Mouse (Mus musculus) liver, postnatal 0 days (tissue): ENCODE results near the gene Ang2. TPM values are rescaled to one million over a fixed set of nuclear protein-coding genes. Genes with fewer than 3 reads are reported as not detected.
"Not testable (repeated sequence)": the region's sequence is repeated elsewhere in the genome, so short reads cannot be mapped to it uniquely, and the experiment has no call there.

Source experiments
- ATAC-seq: fragments of 200-750 bp; cut with Nextera tagmentation; 2 replicates; pipeline ENCODE4 v1.8.0; 2017; ENCODE audit warnings: mild to moderate bottlenecking, moderate library complexity
- DNase-seq: peaks from one replicate; pipeline ENCODE4 v3.0.0-alpha.2; 2016
- H3K27ac ChIP-seq: fragments of 300-500 bp; sonication (generic); 2 replicates; pipeline ENCODE4 v1.5.1; 2014; ENCODE audit warnings: antibody characterized with exemption, moderate library complexity, mild to moderate bottlenecking, low read depth
- H3K27me3 ChIP-seq: fragments of 300-500 bp; sonication (generic); 2 replicates; pipeline ENCODE4 v1.6.1; 2014; ENCODE audit warnings: low read length, control low read depth, mixed read lengths; ENCODE audit not compliant: insufficient read depth
- H3K36me3 ChIP-seq: fragments of 300-500 bp; sonication (generic); replicated peaks from 2 replicates; pipeline ENCODE4 v1.6.1; 2014; ENCODE audit warnings: mild to moderate bottlenecking, control low read depth, low read length, moderate library complexity, mixed read lengths; ENCODE audit not compliant: insufficient read depth
- H3K4me1 ChIP-seq: fragments of 300-500 bp; sonication (generic); 2 replicates; pipeline ENCODE4 v1.6.1; 2014; ENCODE audit warnings: antibody characterized with exemption, mild to moderate bottlenecking, control low read depth; ENCODE audit not compliant: insufficient read depth
- H3K4me2 ChIP-seq: fragments of 300-500 bp; sonication (generic); 2 replicates; pipeline ENCODE4 v1.6.1; 2014; ENCODE audit warnings: low read depth, mild to moderate bottlenecking, low read length, moderate library complexity, mixed read lengths
- H3K4me3 ChIP-seq: fragments of 300-500 bp; sonication (generic); 2 replicates; pipeline ENCODE4 v1.5.1; 2014; ENCODE audit warnings: low read depth, low read length
- H3K9ac ChIP-seq: fragments of 300-500 bp; sonication (generic); replicated peaks from 2 replicates; pipeline ENCODE4 v1.6.1; 2014; ENCODE audit warnings: mild to moderate bottlenecking, moderate library complexity
- H3K9me3 ChIP-seq: fragments of 300-500 bp; sonication (generic); 2 replicates; pipeline ENCODE4 v1.6.1; 2016; ENCODE audit warnings: mild to moderate bottlenecking, control low read depth, low read length, mixed read lengths
- CTCF ChIP-seq: sonication (generic); IDR thresholded peaks from 2 replicates; pipeline ENCODE4 v1.5.1; 2016; ENCODE audit warnings: antibody characterized with exemption, low read depth
- EP300 ChIP-seq: IDR thresholded peaks from 2 replicates; pipeline ENCODE4 v1.6.1; 2016; ENCODE audit warnings: antibody characterized with exemption, low read depth, mild to moderate bottlenecking
- WGBS: fragments of 180-500 bp; shearing (Covaris S2); extraction: QIAGEN DNeasy Blood & Tissue Kit; methylation state at CpG from one replicate; pipeline ENCODE4 v1.1.7; 2014; ENCODE audit not compliant: insufficient replicate concordance; 5-methylcytosine and 5-hydroxymethylcytosine counted together
- polyA plus RNA-seq: library from polyadenylated mRNA; unstranded; fragments of >200 nt; fragmentation: Nextera tagmentation; extraction: Ambion mirVana; gene quantifications from 2 replicates; pipeline ENCODE4 v1.2.1, GENCODE M21; 2015

Ang2 gene
- polyA plus RNA-seq, 1 experiment from 2014 or later, result not detected

DNA sequence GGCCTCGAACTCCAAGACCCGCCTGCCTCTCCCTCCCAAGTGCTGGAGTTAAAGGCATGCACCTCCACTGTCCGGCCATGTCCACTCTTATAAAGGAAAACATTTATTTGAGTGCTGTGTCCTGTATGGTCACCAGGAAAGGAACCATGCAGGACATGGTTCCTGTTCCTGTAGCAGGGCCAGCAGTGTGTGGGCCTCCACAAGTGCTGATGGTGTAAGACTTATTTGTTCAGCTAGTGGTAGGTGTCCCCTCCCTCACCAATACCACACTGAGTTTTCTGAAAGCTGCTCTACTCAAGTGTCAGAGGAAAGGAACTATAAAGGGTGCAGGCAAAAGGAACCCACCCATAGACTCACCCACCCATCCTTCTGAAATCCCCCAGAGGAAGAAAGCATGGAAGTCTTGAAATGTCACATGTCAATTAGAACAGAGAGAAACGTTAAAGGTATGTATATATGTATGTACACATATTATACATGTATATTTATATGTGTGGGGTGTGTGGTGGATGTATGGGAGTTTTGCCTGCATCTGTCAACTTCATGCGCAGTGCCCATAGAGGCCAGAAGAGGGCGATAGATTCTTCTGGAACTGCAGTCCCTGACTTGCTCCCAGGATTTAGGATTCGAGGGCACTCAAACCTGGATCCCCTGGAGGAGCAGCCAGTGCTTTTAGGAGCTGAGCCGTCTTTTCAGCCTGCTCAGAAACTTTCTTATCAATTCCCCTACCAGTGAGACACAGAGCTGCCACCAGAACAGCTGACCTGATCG lies 26.7 kb downstream of the Ang2 start:
- TF ChIP-seq CTCF, result peak; percentile 77
- not testable (repeated sequence) for H3K4me1 ChIP-seq, H3K4me3 ChIP-seq, H3K4me2 ChIP-seq, H3K27ac ChIP-seq, ATAC-seq, H3K36me3 ChIP-seq, H3K9me3 ChIP-seq, H3K27me3 ChIP-seq, H3K9ac ChIP-seq
- peak; percentile 70 for DNase-seq
- WGBS, result 33% methylated on average over 9 of the region's 9 CpGs

DNA sequence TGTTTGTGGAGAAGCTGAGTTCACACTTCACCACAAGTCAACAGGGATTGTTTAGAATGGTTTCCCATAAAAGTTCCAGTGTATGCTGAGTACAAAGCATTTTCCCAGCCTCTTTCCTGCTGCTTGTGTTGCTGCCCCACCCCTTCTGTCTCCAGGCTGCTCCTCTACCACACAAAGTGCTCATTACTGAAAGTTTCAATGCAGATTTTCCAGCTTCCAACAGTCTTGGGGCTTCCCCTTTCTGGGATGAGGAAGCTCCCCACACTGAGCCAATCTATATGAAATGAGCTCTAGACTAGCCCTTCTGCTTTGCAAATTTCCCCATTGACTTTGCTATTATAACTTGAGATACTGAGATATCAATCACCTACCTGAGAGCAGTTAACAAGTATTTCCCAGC lies 32.9 kb downstream of the Ang2 start:
- H3K4me3 ChIP-seq, result no peak overlapping the region

DNA sequence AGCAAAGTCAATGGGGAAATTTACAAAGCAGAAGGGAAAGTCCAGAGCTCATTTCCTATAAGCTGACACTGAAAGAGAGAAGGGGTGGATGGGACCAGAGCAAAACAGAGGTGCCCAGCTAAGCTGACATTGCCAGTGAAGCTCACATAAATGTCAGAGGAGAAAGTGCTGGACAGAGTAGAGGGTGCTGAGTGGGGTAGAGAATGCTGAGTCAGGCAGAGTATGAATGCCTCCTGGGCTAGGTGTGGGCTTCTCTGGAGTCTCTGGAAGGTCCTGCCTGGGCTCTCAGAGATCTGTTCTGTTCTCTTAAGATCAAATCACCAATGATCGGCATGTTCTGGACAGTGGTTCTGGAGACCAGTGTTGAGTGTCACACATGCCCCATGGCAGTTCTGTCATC lies 33.5 kb downstream of the Ang2 start:
- H3K4me3 ChIP-seq, result no peak overlapping the region
- H3K27me3 ChIP-seq, result no peaks in the 10 kb centered on the region
- no peaks in the 10 kb centered on the region; the same call in 1 of the 2 replicates for H3K4me1 ChIP-seq
- no peak overlapping the region for H3K27ac ChIP-seq
- no peak overlapping the region for H3K4me2 ChIP-seq
- no peak overlapping the region for H3K9ac ChIP-seq
- DNase-seq (no peak), ATAC-seq (no peak)
- no peaks in the 10 kb centered on the region for H3K9me3 ChIP-seq
- no peaks in the 10 kb centered on the region for H3K36me3 ChIP-seq
- 77% methylated on average over 1 of the region's 1 CpGs for WGBS
- TF ChIP-seq CTCF (no peak), EP300 (no peak)

More for the DNA sequence above, 32.9 kb downstream of the Ang2 start:
- no peaks in the 10 kb centered on the region; the same call in 1 of the 2 replicates for H3K4me1 ChIP-seq
- no peak overlapping the region for H3K4me2 ChIP-seq
- H3K27me3 ChIP-seq, result no peaks in the 10 kb centered on the region
- ATAC-seq (no peak), DNase-seq (no peak)
- H3K27ac ChIP-seq, result no peak overlapping the region
- no peaks in the 10 kb centered on the region for H3K9me3 ChIP-seq
- TF ChIP-seq CTCF (no peak), EP300 (no peak)
- no peak overlapping the region for H3K9ac ChIP-seq
- no peaks in the 10 kb centered on the region for H3K36me3 ChIP-seq

DNA sequence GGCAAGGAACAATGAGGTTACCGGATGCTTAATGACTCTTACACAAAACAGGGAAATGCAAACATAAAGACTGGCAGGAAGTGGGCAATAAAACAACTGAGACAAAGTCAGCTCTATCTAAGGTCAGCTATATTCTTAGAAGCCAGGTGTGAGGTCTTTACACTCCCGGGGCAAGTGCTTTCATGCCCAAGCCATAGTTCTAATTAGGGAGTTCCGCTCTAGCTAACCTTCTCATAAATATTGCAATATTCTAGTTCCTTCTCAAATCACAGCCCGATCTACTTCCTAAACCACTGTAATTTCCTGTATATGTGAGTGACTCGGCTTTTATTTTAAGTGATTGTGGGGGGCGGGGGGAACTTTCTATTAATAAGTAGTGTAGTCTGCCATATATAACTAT lies 35.6 kb downstream of the Ang2 start:
- 69% methylated on average over 6 of the region's 6 CpGs for WGBS
- H3K36me3 ChIP-seq, H3K4me1 ChIP-seq, H3K4me2 ChIP-seq, H3K9me3 ChIP-seq, H3K9ac ChIP-seq, DNase-seq, ATAC-seq, H3K4me3 ChIP-seq, H3K27me3 ChIP-seq, H3K27ac ChIP-seq: not testable (repeated sequence)

DNA sequence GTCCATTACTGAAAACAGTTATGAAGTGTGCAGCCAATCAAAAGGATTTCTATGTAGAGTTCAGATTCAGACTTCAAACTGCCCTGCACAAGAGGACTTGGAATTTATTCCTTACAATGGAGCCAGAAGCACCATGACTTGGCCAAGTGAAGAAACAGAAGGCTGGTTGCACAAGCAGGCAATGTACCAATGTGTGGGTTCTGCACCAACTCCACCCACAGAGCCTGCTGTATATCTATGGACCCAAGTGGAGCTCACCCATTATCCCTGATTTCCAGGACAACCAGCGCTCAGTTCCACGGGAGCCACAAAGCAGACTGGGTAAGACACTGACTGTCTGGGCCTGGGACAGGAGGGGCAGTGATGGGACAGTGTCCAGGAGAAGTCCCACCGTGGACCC lies 37.0 kb downstream of the Ang2 start, which contains the start of gene Rnase2b:
Rnase2b (plus strand) TSS at position 285 of the 400 bp plus-strand sequence.
- not testable (repeated sequence) for H3K4me3 ChIP-seq, H3K4me2 ChIP-seq, H3K36me3 ChIP-seq, H3K27me3 ChIP-seq, ATAC-seq, H3K9ac ChIP-seq, H3K27ac ChIP-seq, DNase-seq, H3K4me1 ChIP-seq, H3K9me3 ChIP-seq
- 78% methylated on average over 3 of the region's 3 CpGs for WGBS

DNA sequence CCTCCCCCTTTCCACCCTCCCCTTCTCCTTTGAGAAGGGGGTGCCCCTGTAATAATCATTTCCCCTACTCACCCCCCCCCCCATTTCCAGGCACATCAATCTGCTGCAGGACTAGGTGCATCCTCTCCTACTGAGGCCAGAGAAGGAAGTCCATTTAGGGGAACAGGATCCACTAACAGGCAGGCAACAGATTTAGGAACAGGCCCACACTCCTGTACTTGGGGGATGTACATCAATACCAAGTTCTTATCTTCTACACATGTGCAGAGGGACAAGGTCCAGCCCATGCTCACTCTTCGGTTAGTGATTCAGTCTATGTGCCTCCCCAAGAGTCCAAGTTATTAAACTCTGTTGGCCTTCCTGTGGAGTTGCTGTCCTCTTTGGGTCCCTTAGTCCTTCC lies 41.9 kb downstream of the Ang2 start:
- TF ChIP-seq EP300, result no peak
- TF ChIP-seq CTCF, result no peak
- 80% methylated on average over 1 of the region's 1 CpGs for WGBS

DNA sequence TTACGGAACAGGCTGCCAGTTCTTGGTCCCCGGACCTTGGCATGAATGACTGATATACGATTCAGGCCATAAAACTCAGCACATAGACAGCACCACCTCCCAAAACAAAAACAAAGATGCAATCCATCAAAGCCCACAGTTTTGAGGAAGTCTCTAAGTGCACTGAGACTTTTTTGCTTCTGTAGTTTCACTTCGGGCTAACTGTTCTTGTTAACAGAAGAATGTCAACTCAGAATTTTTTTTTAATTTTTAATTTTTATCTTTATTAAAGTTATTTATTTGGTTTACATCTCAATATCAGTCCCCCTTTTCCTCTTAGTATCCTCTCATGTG lies 42.2 kb downstream of the Ang2 start:
- no peak for TF ChIP-seq CTCF
- TF ChIP-seq EP300, result no peak
- H3K4me2 ChIP-seq, result no peak overlapping the region
- H3K9ac ChIP-seq, result no peak overlapping the region
- DNase-seq (no peak), ATAC-seq (no peak)
- 50% methylated on average over 4 of the region's 4 CpGs for WGBS
- no peak overlapping the region for H3K4me3 ChIP-seq
- no peak overlapping the region for H3K27ac ChIP-seq
- H3K9me3 ChIP-seq, result no peaks in the 10 kb centered on the region
- H3K4me1 ChIP-seq, result peaks cover 10% of the 10 kb centered on the region
- H3K36me3 ChIP-seq, result no peaks in the 10 kb centered on the region
- H3K27me3 ChIP-seq, result no peaks in the 10 kb centered on the region

More for the DNA sequence above, 41.9 kb downstream of the Ang2 start:
- Histone ChIP-seq H3K36me3 (no peaks in the 10 kb centered on the region), H3K4me1 (peaks cover 8% of the 10 kb centered on the region), H3K27me3 (no peaks in the 10 kb centered on the region), H3K27ac (no peak overlapping the region), H3K4me3 (no peak overlapping the region), H3K4me2 (no peak overlapping the region), H3K9me3 (no peaks in the 10 kb centered on the region), H3K9ac (no peak overlapping the region)
- DNase-seq, result no peak
- ATAC-seq, result no peak
